Mouse (Mus musculus): ENCODE measurements around the gene BC100530. TPM values are rescaled to one million over a fixed set of nuclear protein-coding genes. Genes with fewer than 3 reads are reported as not detected.
"Not testable (repeated sequence)": the region's sequence is repeated elsewhere in the genome, so short reads cannot be mapped to it uniquely, and the experiment has no call there.

The BC100530 gene
- 10.4 and 14.5 TPM in 2 replicates for polyA plus RNA-seq (2014; fragmentation: Nextera tagmentation; extraction: Ambion mirVana)

- 76% methylated on average over 3 of the region's 3 CpGs for WGBS
- not testable (repeated sequence) for H3K9me3 ChIP-seq (ENCODE audit: control insufficient read depth, low read depth, low read length); H3K4me1 ChIP-seq (ENCODE audit: control insufficient read depth, insufficient read depth, low read length); H3K36me3 ChIP-seq (ENCODE audit: control insufficient read depth, insufficient read depth, low read length); H3K27me3 ChIP-seq (ENCODE audit: control insufficient read depth, insufficient read depth, low read length); H3K4me2 ChIP-seq (replicated peaks; ENCODE audit: low read depth, low read length); H3K4me3 ChIP-seq (ENCODE audit: low read depth, low read length); H3K9ac ChIP-seq (replicated peaks; ENCODE audit: low read depth, low read length); H3K27ac ChIP-seq (ENCODE audit: low read length); ATAC-seq (ENCODE audit: insufficient number of reproducible peaks, insufficient read depth, low FRiP score, low read depth)
Observed at GRCm38 (mm10) chr16:36367648-36368047, at the start of gene BC100530. Gene BC100530 (minus strand): TSS chr16:36367748.

GRCm38 (mm10) chr16:36408357-36408756, 40.8 kb upstream of the BC100530 start, which contains the start of gene Stfa2:
Gene Stfa2 (minus strand): TSS chr16:36408457.
- no peaks in the 10 kb centered on the region for H3K9me3 ChIP-seq (ENCODE audit: control insufficient read depth, low read depth, low read length)
- H3K4me1 ChIP-seq (ENCODE audit: control insufficient read depth, insufficient read depth, low read length) = no peaks in the 10 kb centered on the region
- H3K9ac ChIP-seq (replicated peaks; ENCODE audit: low read depth, low read length) = no peak within 1 kb of the TSS
- no peak for ATAC-seq (ENCODE audit: insufficient number of reproducible peaks, insufficient read depth, low FRiP score, low read depth)
- no peaks in the 10 kb centered on the region for H3K36me3 ChIP-seq (ENCODE audit: control insufficient read depth, insufficient read depth, low read length)
- no peak within 1 kb of the TSS for H3K4me2 ChIP-seq (replicated peaks; ENCODE audit: low read depth, low read length)
- H3K27ac ChIP-seq (ENCODE audit: low read length) = no peak within 1 kb of the TSS
- no peak within 1 kb of the TSS for H3K4me3 ChIP-seq (ENCODE audit: low read depth, low read length)
- H3K27me3 ChIP-seq (ENCODE audit: control insufficient read depth, insufficient read depth, low read length) = no peaks in the 10 kb centered on the region

GRCm38 (mm10) chr16:36389060-36389459, 21.5 kb upstream of the BC100530 start:
- H3K4me2 ChIP-seq (replicated peaks; ENCODE audit: low read depth, low read length) = no peak overlapping the region
- no peaks in the 10 kb centered on the region for H3K4me1 ChIP-seq (ENCODE audit: control insufficient read depth, insufficient read depth, low read length)
- H3K36me3 ChIP-seq (ENCODE audit: control insufficient read depth, insufficient read depth, low read length) = no peaks in the 10 kb centered on the region
- no peaks in the 10 kb centered on the region for H3K9me3 ChIP-seq (ENCODE audit: control insufficient read depth, low read depth, low read length)
- H3K27ac ChIP-seq (ENCODE audit: low read length) = no peak overlapping the region
- H3K27me3 ChIP-seq (ENCODE audit: control insufficient read depth, insufficient read depth, low read length) = no peaks in the 10 kb centered on the region
- no peak overlapping the region for H3K4me3 ChIP-seq (ENCODE audit: low read depth, low read length)
- 17% methylated on average over 4 of the region's 4 CpGs for WGBS
- H3K9ac ChIP-seq (replicated peaks; ENCODE audit: low read depth, low read length) = no peak overlapping the region
- ATAC-seq (ENCODE audit: insufficient number of reproducible peaks, insufficient read depth, low FRiP score, low read depth) = no peak

- H3K36me3 ChIP-seq (ENCODE audit: control insufficient read depth, insufficient read depth, low read length) = no peaks in the 10 kb centered on the region
- H3K4me3 ChIP-seq (ENCODE audit: low read depth, low read length) = no peak overlapping the region
- H3K9me3 ChIP-seq (ENCODE audit: control insufficient read depth, low read depth, low read length) = no peaks in the 10 kb centered on the region
- H3K9ac ChIP-seq (replicated peaks; ENCODE audit: low read depth, low read length) = no peak overlapping the region
- ATAC-seq (ENCODE audit: insufficient number of reproducible peaks, insufficient read depth, low FRiP score, low read depth) = no peak
- no peaks in the 10 kb centered on the region for H3K27me3 ChIP-seq (ENCODE audit: control insufficient read depth, insufficient read depth, low read length)
- no peak overlapping the region for H3K27ac ChIP-seq (ENCODE audit: low read length)
- H3K4me2 ChIP-seq (replicated peaks; ENCODE audit: low read depth, low read length) = no peak overlapping the region
- H3K4me1 ChIP-seq (ENCODE audit: control insufficient read depth, insufficient read depth, low read length) = no peaks in the 10 kb centered on the region
- 60% methylated on average over 2 of the region's 2 CpGs for WGBS
Observed at GRCm38 (mm10) chr16:36337171-36337570, 30.4 kb downstream of the BC100530 start.

- WGBS = 77% methylated on average over 3 of the region's 3 CpGs
- Histone ChIP-seq H3K9ac (replicated peaks; ENCODE audit: low read depth, low read length) (no peak within 1 kb of the TSS), H3K4me1 (ENCODE audit: control insufficient read depth, insufficient read depth, low read length) (no peaks in the 10 kb centered on the region), H3K4me2 (replicated peaks; ENCODE audit: low read depth, low read length) (no peak within 1 kb of the TSS), H3K36me3 (ENCODE audit: control insufficient read depth, insufficient read depth, low read length) (no peaks in the 10 kb centered on the region), H3K27ac (ENCODE audit: low read length) (no peak within 1 kb of the TSS), H3K9me3 (ENCODE audit: control insufficient read depth, low read depth, low read length) (no peaks in the 10 kb centered on the region), H3K27me3 (ENCODE audit: control insufficient read depth, insufficient read depth, low read length) (no peaks in the 10 kb centered on the region), H3K4me3 (ENCODE audit: low read depth, low read length) (no peak within 1 kb of the TSS)
- no peak for ATAC-seq (ENCODE audit: insufficient number of reproducible peaks, insufficient read depth, low FRiP score, low read depth)
Observed at GRCm38 (mm10) chr16:36334232-36334631, 33.3 kb downstream of the BC100530 start, which contains the start of gene BC117090. Gene BC117090 (minus strand): TSS chr16:36334332.

GRCm38 (mm10) chr16:36319286-36319685, 48.3 kb downstream of the BC100530 start:
- no peaks in the 10 kb centered on the region for H3K36me3 ChIP-seq (ENCODE audit: control insufficient read depth, insufficient read depth, low read length)
- ATAC-seq (ENCODE audit: insufficient number of reproducible peaks, insufficient read depth, low FRiP score, low read depth) = no peak
- no peaks in the 10 kb centered on the region for H3K27me3 ChIP-seq (ENCODE audit: control insufficient read depth, insufficient read depth, low read length)
- H3K4me3 ChIP-seq (ENCODE audit: low read depth, low read length) = no peak overlapping the region
- H3K27ac ChIP-seq (ENCODE audit: low read length) = no peak overlapping the region
- H3K4me1 ChIP-seq (ENCODE audit: control insufficient read depth, insufficient read depth, low read length) = no peaks in the 10 kb centered on the region
- H3K4me2 ChIP-seq (replicated peaks; ENCODE audit: low read depth, low read length) = no peak overlapping the region
- H3K9me3 ChIP-seq (ENCODE audit: control insufficient read depth, low read depth, low read length) = no peaks in the 10 kb centered on the region
- H3K9ac ChIP-seq (replicated peaks; ENCODE audit: low read depth, low read length) = no peak overlapping the region

- H3K4me2 ChIP-seq (replicated peaks; ENCODE audit: low read depth, low read length); H3K9me3 ChIP-seq (ENCODE audit: control insufficient read depth, low read depth, low read length); H3K4me3 ChIP-seq (ENCODE audit: low read depth, low read length); H3K4me1 ChIP-seq (ENCODE audit: control insufficient read depth, insufficient read depth, low read length); H3K9ac ChIP-seq (replicated peaks; ENCODE audit: low read depth, low read length); H3K27me3 ChIP-seq (ENCODE audit: control insufficient read depth, insufficient read depth, low read length); H3K36me3 ChIP-seq (ENCODE audit: control insufficient read depth, insufficient read depth, low read length); H3K27ac ChIP-seq (ENCODE audit: low read length); ATAC-seq (ENCODE audit: insufficient number of reproducible peaks, insufficient read depth, low FRiP score, low read depth): not testable (repeated sequence)
- WGBS = 74% methylated on average over 6 of the region's 6 CpGs
Observed at GRCm38 (mm10) chr16:36316111-36316510, 51.4 kb downstream of the BC100530 start.

Other genes starting within 250 kb of the BC100530 start
- 0.25 TPM in 2 replicates for gene Csta1, start 236.5 kb downstream of the BC100530 start, polyA plus RNA-seq (2014; fragmentation: Nextera tagmentation; extraction: Ambion mirVana)
- gene Stfa2l1, start 210.9 kb downstream of the BC100530 start, polyA plus RNA-seq (2014; fragmentation: Nextera tagmentation; extraction: Ambion mirVana) = 2.7 and 3.6 TPM in 2 replicates
- gene Gm5483, start 183.5 kb downstream of the BC100530 start, polyA plus RNA-seq (2014; fragmentation: Nextera tagmentation; extraction: Ambion mirVana) = 6.7 and 12.1 TPM in 2 replicates
- gene Gm5416, start 157.3 kb downstream of the BC100530 start, polyA plus RNA-seq (2014; fragmentation: Nextera tagmentation; extraction: Ambion mirVana) = not detected in 2 replicates
- not detected in 2 replicates for gene 2010005H15Rik, start 146.3 kb downstream of the BC100530 start, polyA plus RNA-seq (2014; fragmentation: Nextera tagmentation; extraction: Ambion mirVana)
- gene Stfa1, start 90.8 kb downstream of the BC100530 start, polyA plus RNA-seq (2014; fragmentation: Nextera tagmentation; extraction: Ambion mirVana) = 15.1 and 16.5 TPM in 2 replicates
- gene BC117090, start 33.4 kb downstream of the BC100530 start, polyA plus RNA-seq (2014; fragmentation: Nextera tagmentation; extraction: Ambion mirVana) = not detected in 2 replicates
- gene Stfa2, start 40.7 kb upstream of the BC100530 start, polyA plus RNA-seq (2014; fragmentation: Nextera tagmentation; extraction: Ambion mirVana) = 0.61 and 2.1 TPM in 2 replicates
- gene Stfa3, start 87.6 kb upstream of the BC100530 start, polyA plus RNA-seq (2014; fragmentation: Nextera tagmentation; extraction: Ambion mirVana) = 3.5 and 3.6 TPM in 2 replicates
- 0.07 TPM in 1 of 2 replicates, not detected in the other for gene Casr, start 194.4 kb upstream of the BC100530 start, polyA plus RNA-seq (2014; fragmentation: Nextera tagmentation; extraction: Ambion mirVana)